Mouse (Mus musculus): ENCODE results near the gene Map7.

Gene Map7

DNA sequence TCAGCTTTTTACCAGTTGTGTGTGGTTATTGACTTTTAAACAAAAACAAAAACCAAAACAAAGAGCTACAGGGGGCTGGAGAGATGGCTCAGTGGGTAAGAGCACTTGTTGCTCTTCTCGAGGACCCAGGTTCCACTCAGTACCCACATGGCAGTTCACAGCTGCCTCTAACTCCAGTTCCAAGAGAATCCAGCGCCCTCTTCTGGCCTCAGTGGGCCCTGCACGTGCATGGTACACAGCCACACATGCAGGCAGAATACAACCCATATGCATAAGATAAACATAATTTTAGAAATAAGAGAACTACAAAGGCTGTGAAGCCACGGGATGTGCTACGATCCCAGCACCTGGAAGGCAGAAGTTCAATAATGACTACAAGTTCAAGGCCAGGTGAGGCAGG is 147.7 kb downstream of the Map7 start:
- peak in 1 of 2 experiments; percentile 11 for DNase-seq

DNA sequence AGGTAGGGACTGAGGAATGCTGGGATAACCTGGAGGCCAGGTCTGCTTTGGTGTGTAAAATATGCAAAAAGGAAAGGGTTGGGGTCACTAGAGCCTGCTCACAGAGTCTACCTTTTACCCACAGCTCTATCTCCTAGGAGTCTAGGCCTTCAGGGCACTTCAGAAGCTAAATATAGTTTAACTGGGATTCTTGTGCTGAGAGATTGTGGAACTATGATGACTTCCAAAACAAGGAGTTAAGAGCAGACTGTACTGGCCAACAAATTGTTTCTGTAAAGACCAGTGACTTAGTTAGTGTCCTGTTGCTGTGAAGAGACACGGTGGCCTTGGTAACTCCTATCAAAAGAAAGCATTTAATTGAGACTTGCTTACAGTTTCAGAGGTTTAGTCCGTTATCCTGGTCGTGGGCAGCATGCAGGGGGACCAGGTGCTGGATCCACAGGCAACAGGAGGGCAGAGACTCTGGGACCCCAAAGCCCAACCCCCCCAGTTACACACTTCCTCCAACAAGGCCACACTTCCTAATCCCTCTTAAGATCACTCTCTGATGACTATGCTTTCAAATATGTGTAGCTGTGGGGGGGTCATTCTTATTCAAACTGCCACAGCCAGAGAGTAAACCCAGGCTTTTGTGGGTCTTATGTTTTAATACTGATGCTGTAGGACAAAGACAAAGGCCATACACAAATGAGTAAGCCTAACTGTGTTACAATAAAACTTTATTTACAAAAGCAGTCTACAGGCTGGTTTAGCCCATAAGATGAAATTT is 150.1 kb downstream of the Map7 start:
- no peak for DNase-seq

DNA sequence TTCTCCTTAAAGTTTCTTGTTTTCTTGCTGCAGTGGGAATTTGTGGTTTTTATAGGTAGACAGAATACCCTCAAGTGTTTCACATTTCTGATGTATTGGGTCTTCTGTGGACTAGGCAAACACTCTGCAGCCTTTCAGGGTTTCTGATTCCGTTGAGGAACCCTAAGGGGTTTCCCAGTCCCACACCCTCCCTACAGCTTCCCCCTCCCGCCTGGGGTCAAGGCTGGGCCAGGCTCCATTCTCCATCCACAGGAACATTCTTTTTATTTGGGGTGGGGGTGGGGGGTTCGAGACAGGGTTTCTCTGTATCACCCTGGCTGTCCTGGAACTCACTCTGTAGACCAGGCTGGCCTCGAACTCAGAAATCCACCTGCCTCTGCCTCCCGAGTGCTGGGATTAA is 150.8 kb downstream of the Map7 start:
- DNase-seq, result no peak

DNA sequence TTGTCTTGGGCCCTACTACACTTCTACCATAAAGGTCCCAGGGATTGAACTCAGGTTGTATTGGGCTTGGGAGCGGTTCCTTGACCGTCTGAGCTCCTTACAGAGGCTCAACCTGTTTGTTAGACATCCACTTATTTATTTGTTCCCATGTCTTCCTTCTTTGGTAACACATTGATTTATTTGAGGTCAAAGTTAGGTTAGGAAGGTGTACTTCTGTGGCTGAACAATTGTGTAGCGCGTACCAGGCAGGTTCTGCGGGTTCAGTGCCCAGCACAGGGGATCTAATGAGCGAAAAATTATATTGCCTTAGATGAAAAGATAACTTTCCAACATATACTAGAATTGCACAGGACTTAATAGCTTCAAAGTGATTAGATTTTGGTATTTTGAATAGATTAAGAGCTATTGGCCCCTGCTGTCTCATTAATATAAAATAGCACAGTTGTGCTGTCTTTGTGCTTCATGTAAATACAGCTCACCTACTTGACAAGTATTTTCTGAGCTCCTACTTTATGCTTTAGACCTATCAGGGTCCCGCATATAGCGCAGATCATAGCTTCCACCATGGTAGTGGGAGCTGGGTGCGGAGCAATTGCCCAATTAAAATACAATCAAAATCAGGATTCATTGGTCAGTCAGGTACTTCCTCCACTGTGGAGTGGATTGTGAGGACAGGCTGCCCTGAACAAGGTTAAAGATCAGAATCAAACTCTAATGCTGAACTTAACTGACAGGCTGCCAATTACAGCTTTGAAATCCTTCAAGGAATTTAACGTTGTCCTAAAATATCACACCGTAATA is 162.9 kb downstream of the Map7 start:
- DNase-seq, result peak in 1 of 2 experiments; percentile 23

DNA sequence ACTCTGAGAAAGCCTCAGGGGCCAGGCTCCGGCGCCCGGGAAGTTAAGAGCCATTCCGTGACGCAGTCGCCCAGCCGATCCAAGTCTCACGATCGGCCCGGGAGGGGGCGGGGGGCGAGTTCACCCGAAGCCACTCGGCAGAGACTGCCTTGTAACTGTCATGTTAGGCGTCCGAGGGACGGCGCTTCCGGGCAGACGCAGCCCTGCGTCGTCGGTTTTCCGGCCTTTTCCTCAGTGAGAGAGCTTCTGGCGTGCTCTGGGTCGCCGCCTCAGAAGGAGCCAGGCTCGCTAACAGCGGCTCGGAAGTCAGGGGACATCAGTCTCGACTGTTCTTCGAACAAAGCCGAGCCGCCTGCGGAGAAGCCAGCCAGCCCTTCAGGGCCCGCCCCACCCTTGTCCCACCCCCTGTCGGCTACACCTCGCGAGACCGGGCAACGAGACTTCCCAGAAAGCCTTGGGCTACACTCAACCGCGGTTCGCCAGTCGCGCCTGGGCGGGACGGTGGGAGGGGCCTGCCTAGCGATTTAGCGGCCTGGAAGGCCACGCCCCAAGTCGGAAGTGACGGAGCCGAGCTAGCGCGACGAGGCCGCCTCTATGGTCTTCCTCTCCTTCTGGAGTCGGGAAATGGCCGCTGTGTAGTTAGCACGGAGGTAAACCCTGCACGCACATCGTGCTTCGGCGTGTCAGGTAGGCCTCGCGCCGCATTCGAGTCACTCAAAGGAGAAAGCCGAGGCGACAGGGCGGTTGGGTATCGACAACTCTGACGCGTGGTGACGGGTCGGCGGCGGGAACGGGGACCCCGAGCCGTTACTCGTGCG is 163.9 kb downstream of the Map7 start, which contains the start of gene Bclaf1:
Gene Bclaf1 (plus strand): TSS at position 552 of the 818 bp plus-strand sequence.
- peak; percentile 100 for DNase-seq

DNA sequence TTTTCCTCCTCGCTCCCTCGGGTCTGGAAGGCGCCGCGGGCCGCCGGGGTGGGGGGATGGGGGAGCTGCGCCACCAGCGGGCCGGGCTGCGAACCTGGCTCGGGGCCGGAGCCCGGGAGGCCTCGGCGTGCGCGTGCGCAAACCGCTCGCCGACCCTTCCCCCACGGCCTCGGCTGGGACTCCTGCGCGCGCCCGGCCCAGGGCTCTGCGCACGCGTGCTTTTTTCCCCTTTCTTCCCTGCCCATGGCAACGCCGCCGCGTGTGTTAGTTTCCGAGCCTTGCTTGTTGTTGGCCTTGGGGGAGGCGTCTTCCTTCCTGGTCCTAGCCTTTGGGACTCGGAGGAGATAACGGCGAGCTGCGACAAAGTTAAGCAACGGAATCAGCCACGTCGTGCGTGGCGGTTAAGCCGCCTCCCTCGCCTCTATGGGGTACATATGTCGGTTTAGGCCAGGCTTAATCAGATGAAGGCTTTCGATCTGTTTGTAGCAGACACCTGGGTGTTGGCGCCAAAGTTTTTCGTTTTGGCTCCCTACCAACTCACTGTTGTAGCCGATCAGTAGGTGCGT is 164.5 kb downstream of the Map7 start:
- DNase-seq, result peak; percentile 89 to 94

DNA sequence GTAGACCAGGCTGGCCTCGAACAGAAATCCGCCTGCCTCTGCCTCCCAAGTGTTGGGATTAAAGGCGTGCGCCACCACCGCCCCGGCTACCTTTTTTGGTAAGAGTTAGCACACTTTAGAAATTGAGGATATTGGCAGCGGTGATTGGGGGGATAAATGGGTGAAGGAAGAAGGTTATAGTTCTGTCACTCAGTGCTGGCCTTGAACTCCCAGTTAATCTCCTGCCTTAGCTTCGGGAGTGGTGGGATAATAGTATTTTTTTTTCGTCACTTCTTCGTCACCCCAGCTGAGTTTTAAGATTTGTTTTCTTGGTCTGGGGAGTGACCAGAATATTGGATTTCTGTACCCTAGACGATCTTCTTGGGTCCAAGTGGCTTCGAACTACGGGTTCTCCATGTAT is 165.2 kb downstream of the Map7 start:
- DNase-seq, result no peak

DNA sequence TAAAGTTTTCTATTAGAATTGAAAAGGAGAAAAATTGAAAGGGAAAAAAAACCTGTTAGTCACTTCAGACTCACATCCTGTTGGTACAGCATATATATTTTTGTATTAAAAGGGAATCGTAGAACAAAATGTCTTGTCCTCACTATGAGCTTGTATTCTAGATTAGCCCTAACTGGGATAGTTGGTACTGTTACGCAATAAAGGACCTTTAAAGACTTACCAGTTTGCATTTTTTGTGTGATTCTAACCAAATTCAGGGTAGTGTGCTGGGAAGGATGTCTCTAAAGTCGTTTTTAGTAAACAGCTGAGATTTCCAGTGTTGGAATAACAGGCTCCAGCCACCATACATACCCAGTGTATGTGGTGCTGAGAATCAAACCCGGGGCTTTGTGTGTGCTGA is 165.7 kb downstream of the Map7 start:
- DNase-seq, result no peak

DNA sequence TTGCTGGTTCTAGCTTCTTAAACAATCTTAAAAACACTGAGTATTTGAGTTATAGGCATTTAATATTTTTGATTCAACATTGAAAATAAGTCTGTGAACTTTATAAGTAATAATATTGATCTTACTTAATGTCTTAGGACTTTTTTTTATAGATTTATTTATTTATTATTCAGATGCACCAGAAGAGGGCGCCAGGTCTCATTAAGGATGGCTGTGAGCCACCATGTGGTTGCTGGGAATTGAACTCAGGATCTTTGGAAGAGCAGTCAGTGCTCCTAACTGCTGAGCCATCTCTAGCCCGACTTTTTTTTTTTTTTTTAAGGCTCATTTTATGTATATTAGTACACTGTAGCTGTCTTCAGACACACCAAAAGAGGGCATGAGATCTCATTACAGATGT is 166.5 kb downstream of the Map7 start:
- peak in 1 of 2 experiments; percentile 19 for DNase-seq

DNA sequence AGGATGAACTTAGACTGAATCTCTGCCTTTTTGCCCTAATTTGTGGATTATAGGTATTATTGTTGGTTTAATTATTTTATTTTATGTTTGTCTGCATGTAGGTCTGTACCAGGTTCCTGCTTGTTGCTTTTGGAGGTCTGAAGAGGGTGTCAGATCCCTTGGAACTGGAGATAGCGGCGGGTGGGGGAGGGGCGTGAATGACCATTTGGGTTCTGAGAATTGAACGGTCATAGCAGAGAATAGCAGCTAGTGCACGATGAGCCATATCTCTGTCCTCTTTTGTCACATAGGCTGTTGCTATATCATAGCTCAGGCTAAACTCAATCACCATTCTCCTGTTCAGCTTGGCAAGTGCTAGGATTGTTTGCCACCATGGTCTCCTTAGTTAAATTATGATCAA is 169.2 kb downstream of the Map7 start:
- DNase-seq, result no peak

DNA sequence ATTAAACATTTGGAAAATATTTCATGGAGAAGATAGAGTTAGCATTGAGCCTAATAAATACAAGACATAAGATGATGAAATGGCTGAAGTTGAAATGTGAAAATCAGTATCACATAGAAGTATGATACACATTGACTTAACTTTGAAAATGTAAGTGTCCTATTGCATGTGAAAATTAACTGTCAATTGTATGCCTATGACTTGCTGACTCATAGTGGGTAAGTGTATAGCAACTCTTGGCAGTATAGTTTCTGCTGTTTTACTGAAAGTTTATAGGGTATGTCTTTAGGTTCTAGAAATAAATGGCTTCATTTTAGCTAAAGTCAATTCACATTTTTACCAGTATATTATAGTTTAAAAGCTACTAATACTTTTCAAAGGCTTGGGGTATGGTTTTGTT is 178.0 kb downstream of the Map7 start:
- no peak for DNase-seq
